Mouse (Mus musculus) G1E-ER4 (cell line): ENCODE results near the gene Olfr887. TPM values are rescaled to one million over a fixed set of nuclear protein-coding genes. Genes with fewer than 3 reads are reported as not detected.

Experiments
- GATA1 ChIP-seq: IDR thresholded peaks from one replicate; pipeline ENCODE4 v1.8.0; 2012; ENCODE audit warnings: low read length, inconsistent platforms
- polyA plus RNA-seq: library from polyadenylated mRNA; stranded (reverse); fragments of >175 nt; gene quantifications from 2 replicates; pipeline ENCODE4 v1.2.3, GENCODE M21; 2012

Olfr887 gene
- not detected in 2 replicates for polyA plus RNA-seq

- no peak for TF ChIP-seq GATA1
Measured at GRCm38 (mm10) chr9:38083772-38084171, at the start of gene Olfr887. TSS of gene Olfr887 (plus strand) at chr9:38084072.

DNA sequence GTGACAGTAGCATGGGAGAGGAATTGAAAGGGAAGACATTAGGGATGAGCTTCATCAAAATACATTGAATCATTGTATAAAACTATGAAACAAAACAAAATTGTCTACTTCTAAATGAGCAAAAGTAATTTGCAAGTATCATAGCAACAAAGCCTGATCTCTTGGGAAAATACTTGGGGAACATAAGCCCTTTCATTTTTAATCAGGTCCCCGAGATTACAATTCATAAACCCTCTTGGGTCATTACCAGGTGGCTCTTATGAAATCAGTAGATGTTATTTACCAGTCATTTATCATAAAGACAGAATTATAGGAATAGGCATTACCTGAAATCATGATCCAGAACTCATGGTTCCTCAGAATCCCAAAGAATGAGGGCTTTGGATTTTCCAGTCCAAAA is 37.6 kb upstream of the Olfr887 start, which contains the start of gene Olfr884:
Gene Olfr884, plus strand, starts transcription at position 301 of the 400 bp plus-strand sequence.
- TF ChIP-seq GATA1 = no peak

- TF ChIP-seq GATA1 = no peak
Measured at GRCm38 (mm10) chr9:38061022-38061421, 22.9 kb upstream of the Olfr887 start, which contains the start of gene Olfr885. TSS of gene Olfr885 (plus strand) at chr9:38061322.

DNA sequence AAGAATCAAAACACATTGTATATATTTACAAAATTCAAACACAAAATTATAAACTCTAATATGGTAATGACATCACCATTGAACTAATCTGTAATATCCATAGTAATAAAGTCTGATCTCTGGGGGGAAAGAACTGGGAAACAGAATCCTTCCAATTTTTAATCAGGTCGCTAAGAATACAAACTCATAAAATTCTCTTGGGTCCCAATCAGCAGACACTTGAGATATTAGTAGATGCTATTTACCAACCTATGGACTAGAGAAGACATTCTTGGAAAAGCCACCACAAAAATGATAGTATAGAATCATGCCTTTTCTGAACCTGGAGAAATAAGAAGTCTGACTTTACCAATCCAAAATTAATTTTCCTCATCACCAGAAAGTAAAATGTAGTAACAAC is 24.0 kb downstream of the Olfr887 start, which contains the start of gene Olfr888:
Gene Olfr888, plus strand, starts transcription at position 301 of the 400 bp plus-strand sequence.
- no peak for TF ChIP-seq GATA1

- no peak for TF ChIP-seq GATA1
Measured at GRCm38 (mm10) chr9:38114898-38115297, 31.0 kb downstream of the Olfr887 start, which contains the start of gene Olfr889. TSS of gene Olfr889 (plus strand) at chr9:38115198.

Other genes with a start within 250 kb of the Olfr887 start
- gene Olfr877, start 229.8 kb upstream of the Olfr887 start, polyA plus RNA-seq = not detected in 2 replicates
- gene Olfr145, start 187.3 kb upstream of the Olfr887 start, polyA plus RNA-seq = not detected in 2 replicates
- not detected in 2 replicates for gene Olfr878, start 166.2 kb upstream of the Olfr887 start, polyA plus RNA-seq
- not detected in 2 replicates for gene Olfr881, start 92.2 kb upstream of the Olfr887 start, polyA plus RNA-seq
- not detected in 2 replicates for gene Olfr883, start 58.3 kb upstream of the Olfr887 start, polyA plus RNA-seq
- not detected in 2 replicates for gene Olfr884, start 37.5 kb upstream of the Olfr887 start, polyA plus RNA-seq
- not detected in 2 replicates for gene Olfr885, start 22.8 kb upstream of the Olfr887 start, polyA plus RNA-seq
- gene Olfr888, start 24.1 kb downstream of the Olfr887 start, polyA plus RNA-seq = not detected in 2 replicates
- not detected in 2 replicates for gene Olfr889, start 31.1 kb downstream of the Olfr887 start, polyA plus RNA-seq
- not detected in 2 replicates for gene Olfr890, start 58.4 kb downstream of the Olfr887 start, polyA plus RNA-seq
- gene Olfr891, start 96.7 kb downstream of the Olfr887 start, polyA plus RNA-seq = not detected in 2 replicates
- gene Olfr893, start 124.3 kb downstream of the Olfr887 start, polyA plus RNA-seq = not detected in 2 replicates
- not detected in 2 replicates for gene Olfr894, start 134.0 kb downstream of the Olfr887 start, polyA plus RNA-seq
- not detected in 2 replicates for gene Olfr143, start 168.7 kb downstream of the Olfr887 start, polyA plus RNA-seq
- not detected in 2 replicates for gene Olfr895, start 183.8 kb downstream of the Olfr887 start, polyA plus RNA-seq
- gene Olfr896-ps1, start 207.0 kb downstream of the Olfr887 start, polyA plus RNA-seq = not detected in 2 replicates
- gene Olfr25, start 245.0 kb downstream of the Olfr887 start, polyA plus RNA-seq = not detected in 2 replicates